Mouse (Mus musculus): ENCODE measurements around the gene Rdh7. TPM values are rescaled to one million over a fixed set of nuclear protein-coding genes. Genes with fewer than 3 reads are reported as not detected.

The Rdh7 gene
- 1.1 and 1.2 TPM in 2 replicates for polyA plus RNA-seq (2015; fragmentation: Nextera tagmentation; extraction: Ambion mirVana)

- no peaks in the 10 kb centered on the region for H3K9me3 ChIP-seq (ENCODE audit: control insufficient read depth)
- no peak within 1 kb of the TSS; the same call in 1 of the 2 replicates for H3K27ac ChIP-seq (ENCODE audit: low read depth, low read length)
Observed at GRCm38 (mm10) chr10:127888605-127889004, at the start of gene Rdh7. TSS of gene Rdh7 (minus strand) at chr10:127888817.

GRCm38 (mm10) chr10:127937428-127938010 lies 48.9 kb upstream of the Rdh7 start:
- H3K36me3 ChIP-seq (ENCODE audit: control insufficient read depth, insufficient read depth) = no peaks in the 10 kb centered on the region
- H3K27ac ChIP-seq (ENCODE audit: low read depth, low read length) = peak overlapping the region; percentile 47; the same call in 1 of the 2 replicates
- peak overlapping the region; percentile 46 for H3K4me2 ChIP-seq (replicated peaks; ENCODE audit: low read depth)
- H3K9ac ChIP-seq (ENCODE audit: low read depth, low read length) = no peak overlapping the region
- H3K9me3 ChIP-seq (ENCODE audit: control insufficient read depth) = no peaks in the 10 kb centered on the region
- TF ChIP-seq CTCF (IDR thresholded peaks at IDR 0.05; ENCODE audit: low read depth) = peak; percentile 77
- peak; percentile 35; the same call in 1 of the 2 replicates for ATAC-seq
- 0% methylated on average over 2 of the region's 2 CpGs for WGBS
- no peak overlapping the region for H3K4me3 ChIP-seq (ENCODE audit: low read depth, low read length)
- no peaks in the 10 kb centered on the region for H3K27me3 ChIP-seq (replicated peaks; ENCODE audit: control insufficient read depth, insufficient read depth, low read length)
- no peaks in the 10 kb centered on the region for H3K4me1 ChIP-seq (replicated peaks; ENCODE audit: control insufficient read depth, insufficient read depth, low read length)

More at GRCm38 (mm10) chr10:127888605-127889004, at the start of gene Rdh7:
- Histone ChIP-seq H3K9ac (ENCODE audit: low read depth, low read length) (no peak within 1 kb of the TSS), H3K36me3 (ENCODE audit: control insufficient read depth, insufficient read depth) (no peaks in the 10 kb centered on the region), H3K4me3 (ENCODE audit: low read depth, low read length) (no peak within 1 kb of the TSS), H3K4me2 (replicated peaks; ENCODE audit: low read depth) (no peak within 1 kb of the TSS), H3K27me3 (replicated peaks; ENCODE audit: control insufficient read depth, insufficient read depth, low read length) (no peaks in the 10 kb centered on the region), H3K4me1 (replicated peaks; ENCODE audit: control insufficient read depth, insufficient read depth, low read length) (peaks cover 3% of the 10 kb centered on the region)
- TF ChIP-seq CTCF (IDR thresholded peaks at IDR 0.05; ENCODE audit: low read depth) = no peak
- no peak for ATAC-seq

GRCm38 (mm10) chr10:127936747-127937409 lies 48.3 kb upstream of the Rdh7 start:
- ATAC-seq = peak; percentile 68
- WGBS = 63% methylated on average over 19 of the region's 19 CpGs

DNA sequence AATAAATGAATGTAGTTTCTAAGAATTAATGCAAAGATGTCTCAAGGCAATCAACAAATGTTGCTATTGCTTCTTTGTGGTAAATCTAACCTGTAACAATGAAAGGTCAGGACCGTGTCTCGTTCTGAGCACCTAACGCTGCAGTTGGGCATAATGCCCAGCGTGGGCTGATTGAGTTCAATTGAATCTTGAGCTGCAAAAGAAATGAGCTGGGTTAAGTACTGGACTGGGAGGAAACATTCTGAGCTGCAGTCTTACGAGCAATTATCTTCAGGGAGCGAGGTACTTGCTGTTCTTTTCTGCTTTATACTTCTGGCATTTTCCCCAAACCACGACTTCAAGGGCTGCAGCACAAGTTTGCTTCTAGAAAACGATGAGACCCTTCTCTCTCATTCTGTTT lies 47.7 kb upstream of the Rdh7 start:
- no peaks in the 10 kb centered on the region for H3K27me3 ChIP-seq (replicated peaks; ENCODE audit: control insufficient read depth, insufficient read depth, low read length)
- no peaks in the 10 kb centered on the region for H3K4me1 ChIP-seq (replicated peaks; ENCODE audit: control insufficient read depth, insufficient read depth, low read length)
- H3K9me3 ChIP-seq (ENCODE audit: control insufficient read depth) = no peaks in the 10 kb centered on the region
- no peak for ATAC-seq
- no peak overlapping the region for H3K4me3 ChIP-seq (ENCODE audit: low read depth, low read length)
- H3K27ac ChIP-seq (ENCODE audit: low read depth, low read length) = no peak overlapping the region
- H3K36me3 ChIP-seq (ENCODE audit: control insufficient read depth, insufficient read depth) = no peaks in the 10 kb centered on the region
- H3K4me2 ChIP-seq (replicated peaks; ENCODE audit: low read depth) = no peak overlapping the region
- 83% methylated on average over 8 of the region's 8 CpGs for WGBS
- H3K9ac ChIP-seq (ENCODE audit: low read depth, low read length) = no peak overlapping the region
- TF ChIP-seq CTCF (IDR thresholded peaks at IDR 0.05; ENCODE audit: low read depth) = no peak

More at GRCm38 (mm10) chr10:127936747-127937409, 48.3 kb upstream of the Rdh7 start:
- Histone ChIP-seq H3K27me3 (replicated peaks; ENCODE audit: control insufficient read depth, insufficient read depth, low read length) (no peaks in the 10 kb centered on the region), H3K9me3 (ENCODE audit: control insufficient read depth) (no peaks in the 10 kb centered on the region), H3K27ac (ENCODE audit: low read depth, low read length) (peak overlapping the region; percentile 47; the same call in 1 of the 2 replicates), H3K4me3 (ENCODE audit: low read depth, low read length) (no peak overlapping the region), H3K4me1 (replicated peaks; ENCODE audit: control insufficient read depth, insufficient read depth, low read length) (no peaks in the 10 kb centered on the region), H3K36me3 (ENCODE audit: control insufficient read depth, insufficient read depth) (no peaks in the 10 kb centered on the region), H3K9ac (ENCODE audit: low read depth, low read length) (no peak overlapping the region), H3K4me2 (replicated peaks; ENCODE audit: low read depth) (peak overlapping the region; percentile 46)
- no peak for TF ChIP-seq CTCF (IDR thresholded peaks at IDR 0.05; ENCODE audit: low read depth)

DNA sequence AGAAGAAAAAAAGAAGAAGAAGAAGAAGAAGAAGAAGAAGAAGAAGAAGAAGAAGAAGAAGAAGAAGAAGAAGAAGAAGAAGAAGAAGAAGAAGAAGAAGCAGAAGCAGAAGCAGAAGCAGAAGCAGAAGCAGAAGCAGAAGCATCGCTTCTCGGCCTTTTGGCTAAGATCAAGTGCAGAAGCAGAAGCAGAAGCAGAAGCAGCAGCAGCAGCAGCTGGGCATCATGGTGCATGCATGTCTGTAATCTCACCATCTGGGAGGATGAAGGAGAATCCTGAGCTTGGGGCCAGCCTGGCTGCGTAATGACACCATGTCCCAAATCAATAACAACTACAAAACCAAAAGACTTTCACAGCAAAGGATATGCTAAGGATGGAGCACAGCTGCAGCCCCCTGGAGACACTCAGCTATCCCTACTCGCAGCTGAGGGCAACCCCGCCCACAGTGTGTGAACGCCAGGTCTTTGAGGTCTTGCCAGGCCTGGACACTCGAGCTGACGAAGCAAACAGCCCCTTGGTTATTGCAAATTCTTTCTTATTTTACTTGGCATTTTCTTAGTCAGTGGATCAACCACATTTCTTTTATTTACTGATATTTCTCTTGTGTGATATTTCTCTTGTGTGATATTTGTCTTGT lies 43.8 kb upstream of the Rdh7 start:
- WGBS = 75% methylated on average over 8 of the region's 8 CpGs
- TF ChIP-seq CTCF (IDR thresholded peaks at IDR 0.05; ENCODE audit: low read depth) = no peak

GRCm38 (mm10) chr10:127927737-127928136 lies 39.1 kb upstream of the Rdh7 start:
- no peak for ATAC-seq
- Histone ChIP-seq H3K4me1 (replicated peaks; ENCODE audit: control insufficient read depth, insufficient read depth, low read length) (no peaks in the 10 kb centered on the region), H3K36me3 (ENCODE audit: control insufficient read depth, insufficient read depth) (no peaks in the 10 kb centered on the region), H3K4me3 (ENCODE audit: low read depth, low read length) (no peak overlapping the region), H3K27ac (ENCODE audit: low read depth, low read length) (no peak overlapping the region), H3K27me3 (replicated peaks; ENCODE audit: control insufficient read depth, insufficient read depth, low read length) (no peaks in the 10 kb centered on the region), H3K9me3 (ENCODE audit: control insufficient read depth) (no peaks in the 10 kb centered on the region), H3K4me2 (replicated peaks; ENCODE audit: low read depth) (no peak overlapping the region), H3K9ac (ENCODE audit: low read depth, low read length) (no peak overlapping the region)
- WGBS = 60% methylated on average over 2 of the region's 2 CpGs
- no peak for TF ChIP-seq CTCF (IDR thresholded peaks at IDR 0.05; ENCODE audit: low read depth)

More for the DNA sequence above, 43.8 kb upstream of the Rdh7 start:
- H3K9me3 ChIP-seq (ENCODE audit: control insufficient read depth) = no peaks in the 10 kb centered on the region
- no peaks in the 10 kb centered on the region for H3K4me1 ChIP-seq (replicated peaks; ENCODE audit: control insufficient read depth, insufficient read depth, low read length)
- H3K27me3 ChIP-seq (replicated peaks; ENCODE audit: control insufficient read depth, insufficient read depth, low read length) = no peaks in the 10 kb centered on the region
- ATAC-seq = no peak
- no peak overlapping the region for H3K9ac ChIP-seq (ENCODE audit: low read depth, low read length)
- no peaks in the 10 kb centered on the region for H3K36me3 ChIP-seq (ENCODE audit: control insufficient read depth, insufficient read depth)
- no peak overlapping the region for H3K4me2 ChIP-seq (replicated peaks; ENCODE audit: low read depth)
- no peak overlapping the region for H3K4me3 ChIP-seq (ENCODE audit: low read depth, low read length)
- no peak overlapping the region for H3K27ac ChIP-seq (ENCODE audit: low read depth, low read length)
